9 mouse cellular contexts compared by ENCODE assay signal in genomic region chr12:86977833-86978232, GRCm38 (mm10). TPM values are rescaled to one million over a fixed set of nuclear protein-coding genes. Genes with fewer than 3 reads are reported as not detected.
DNase-seq lines count a peak whose midpoint lies in the region; ATAC-seq lines count a peak whose summit lies in the region.
"Had no signal": no experiment of that assay in that cellular context is flagged by ENCODE, and none has a peak within 500 bp of the region (broad histone marks: within the 10 kb centered on the region; RNA-seq: fewer than 3 reads in every experiment).

No protein-coding gene starts in this region.

- peaks cover 50% of the 10 kb centered on the region for H3K27me3 ChIP-seq in neural tube, embryonic 12.5 days (replicated peaks)

- 16% methylated on average over 15 of the region's 15 CpGs for WGBS in neural tube, embryonic 12.5 days

- ATAC-seq in neural tube, embryonic 12.5 days (ENCODE audit: low FRiP score, low read depth), result peak; percentile 42; the same call in 1 of the 2 replicates

- H3K4me1 ChIP-seq in neural tube, embryonic 12.5 days, result peaks cover 30% of the 10 kb centered on the region

- H3K9me3 ChIP-seq in neural tube, embryonic 12.5 days, result no peaks in the 10 kb centered on the region

- peak overlapping the region; percentile 17; the same call in 1 of the 2 replicates for H3K4me2 ChIP-seq in neural tube, embryonic 12.5 days (replicated peaks)

- H3K27ac ChIP-seq in neural tube, embryonic 12.5 days, result no peak overlapping the region

- peak; percentile 66 for DNase-seq in layer of hippocampus, adult 11-12 months (ENCODE audit: low spot score)
- no peak for DNase-seq in layer of hippocampus, adult 9-10 months (ENCODE audit: low spot score)
- DNase-seq in adrenal gland, adult 18-20 months (ENCODE audit: low spot score in 2 of 2), result peak; percentile 67 to 71
- peak; percentile 58 to 70 for DNase-seq in cerebellum, postnatal 10 days
- DNase-seq in urinary bladder, postnatal 10 days (ENCODE audit: low spot score), result no peak
- DNase-seq in retina, postnatal 1 day, result no peak
- no peak for DNase-seq in urinary bladder, adult 18-20 months (ENCODE audit: low spot score in 2 of 2)

- no peak overlapping the region for H3K4me3 ChIP-seq in neural tube, embryonic 12.5 days

- H3K9ac ChIP-seq in neural tube, embryonic 12.5 days, result no peak overlapping the region

- H3K36me3 ChIP-seq in neural tube, embryonic 12.5 days, result no peaks in the 10 kb centered on the region

RNA-seq across cellular contexts. Expression of gene Zdhhc22, which starts 12.4 kb away (rescaled TPM):
- total RNA-seq in adrenal gland, adult 18-20 months (2021), result 1 to 10 TPM; 1.0 to 2.2 TPM
- 7.4 and 9.7 TPM in 2 replicates for polyA plus RNA-seq in neural tube, embryonic 12.5 days (2016; fragmentation: Nextera tagmentation; extraction: Ambion mirVana)
- total RNA-seq: heart, postnatal 36 days had no signal

RNA-seq across cellular contexts. Expression of gene Cipc, which starts 31.0 kb away (rescaled TPM):
- total RNA-seq in adrenal gland, adult 18-20 months (2021), result 10 to 100 TPM; 21.8 to 28.5 TPM
- polyA plus RNA-seq in neural tube, embryonic 12.5 days (2016; fragmentation: Nextera tagmentation; extraction: Ambion mirVana), result 41.5 and 43.0 TPM in 2 replicates

RNA-seq across cellular contexts. Expression of gene Tmem63c, which starts 43.3 kb away (rescaled TPM):
- total RNA-seq in adrenal gland, adult 18-20 months (2021), result 1 to 10 TPM; 1.6 TPM
- polyA plus RNA-seq in neural tube, embryonic 12.5 days (2016; fragmentation: Nextera tagmentation; extraction: Ambion mirVana), result 2.7 and 2.8 TPM in 2 replicates

Comparison
In these comparisons a context has a peak if more than half of its experiments do, and no peak if none do; other contexts are left out.
1. DNase-seq: peak in layer of hippocampus, adult 11-12 months (single experiment), adrenal gland, adult 18-20 months (2 of 2) and cerebellum, postnatal 10 days (2 of 2); none in layer of hippocampus, adult 9-10 months (single experiment), urinary bladder, postnatal 10 days (single experiment), retina, postnatal 1 day (single experiment) and urinary bladder, adult 18-20 months (0 of 2).